Mouse (Mus musculus) spleen, postnatal 10 days (tissue): ENCODE measurements around the gene Gmppb.
"Not testable (repeated sequence)": the region's sequence is repeated elsewhere in the genome, so short reads cannot be mapped to it uniquely, and the experiment has no call there.

Experiments
- DNase-seq, 2 experiments: peaks; one replicate each; pipeline ENCODE4 v3.0.0; 2021 to 2022; ENCODE audit warnings: low spot score in 2 of 2

The Gmppb gene

DNA sequence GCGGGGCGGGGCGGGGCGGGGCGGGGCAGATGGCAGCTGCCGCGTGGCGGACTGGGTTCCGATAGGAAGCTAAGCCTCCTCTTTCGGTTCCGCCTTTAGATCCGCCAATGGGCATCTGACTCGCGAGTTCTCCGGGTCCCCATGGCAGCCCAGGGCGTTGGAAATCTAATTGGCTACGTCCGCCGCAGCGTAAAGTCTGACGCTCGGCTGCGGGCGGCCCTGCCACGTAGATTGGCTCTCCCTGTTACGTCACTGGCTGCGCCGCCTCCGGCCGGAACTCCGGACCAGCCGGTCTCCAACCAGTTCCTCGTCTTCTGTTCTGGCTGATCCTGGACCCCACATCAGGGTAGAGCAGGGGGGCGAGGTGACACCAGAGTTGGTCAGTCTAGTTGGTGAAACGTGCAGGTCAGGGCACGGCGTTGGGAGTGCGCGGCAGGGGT is at the start of gene Gmppb:
Gene Gmppb (plus strand): TSS at position 227 of the 440 bp plus-strand sequence.
- peak; percentile 89 to 97 for DNase-seq

DNA sequence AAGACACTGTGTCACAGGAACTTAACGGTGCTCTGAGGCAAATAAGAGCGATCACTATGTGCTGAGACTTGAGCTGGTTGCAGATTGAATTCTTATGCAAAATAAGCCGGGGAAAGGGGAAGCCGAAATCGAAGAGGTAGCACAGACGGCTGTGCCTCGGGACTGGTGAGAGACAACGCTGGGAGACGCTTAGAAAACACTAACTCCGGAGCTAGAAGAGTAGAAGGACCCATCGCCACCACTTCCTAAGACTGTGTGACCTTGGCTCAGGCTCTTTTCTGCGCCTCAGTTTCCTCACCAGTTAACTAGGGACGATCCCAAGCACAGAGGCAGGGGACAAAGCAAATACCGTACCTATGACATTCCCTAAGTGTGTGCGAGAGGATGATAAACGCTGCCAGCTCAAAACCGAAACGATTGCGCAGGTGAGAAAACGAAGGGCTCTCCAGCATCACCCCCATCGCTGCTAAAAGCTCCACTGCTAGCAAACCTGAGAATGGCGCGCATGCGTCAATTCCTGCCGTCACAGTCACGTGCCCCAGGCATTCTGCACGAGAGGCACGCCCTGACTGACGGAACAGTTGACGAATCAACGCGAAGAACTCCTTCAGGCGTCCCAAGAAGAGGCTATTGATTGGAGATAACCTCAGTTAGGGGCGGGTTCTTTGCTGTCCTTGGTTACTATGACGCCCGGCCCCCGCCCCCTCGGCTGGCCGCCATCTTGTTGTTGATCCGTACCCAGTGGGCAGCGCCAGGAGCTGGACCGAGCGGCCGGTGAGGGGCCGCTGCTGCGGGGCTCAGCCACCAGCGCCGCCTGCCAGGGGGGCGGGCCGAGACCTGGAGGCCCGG is 46.9 kb upstream of the Gmppb start, which contains the start of gene Ip6k1:
Gene Ip6k1 (plus strand): TSS at position 580 of the 849 bp plus-strand sequence.
- DNase-seq: peak; percentile 99 to 100

- peak in 1 of 2 experiments; percentile 66 for DNase-seq
Observed at GRCm38 (mm10) chr9:108002778-108003530, 46.1 kb upstream of the Gmppb start.

- DNase-seq: peak; percentile 50 to 58
Observed at GRCm38 (mm10) chr9:108003531-108003890, 45.5 kb upstream of the Gmppb start.

DNA sequence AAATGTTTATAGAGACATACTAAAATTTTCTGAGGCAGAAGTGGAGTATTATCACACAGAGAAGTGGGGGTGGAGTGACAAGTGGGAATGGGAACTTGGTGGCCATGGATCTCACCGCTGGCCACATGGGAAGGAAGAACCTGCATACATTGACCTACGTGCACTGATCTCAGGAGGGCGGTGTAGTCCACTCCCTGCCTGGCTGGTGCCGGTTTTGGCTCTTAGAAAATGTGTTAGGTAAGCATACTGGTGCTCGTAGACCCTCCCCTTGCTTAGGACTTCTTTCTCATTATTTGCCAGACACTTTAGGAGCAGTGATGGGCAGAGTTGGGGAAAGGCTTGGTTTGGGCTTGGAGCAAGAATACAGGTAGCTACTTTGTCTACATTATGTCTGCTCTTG is 41.0 kb upstream of the Gmppb start:
- no peak for DNase-seq

- DNase-seq: no peak
Observed at GRCm38 (mm10) chr9:108010385-108010784, 38.7 kb upstream of the Gmppb start.

GRCm38 (mm10) chr9:108013577-108013976 is 35.5 kb upstream of the Gmppb start:
- not testable (repeated sequence) for DNase-seq

DNA sequence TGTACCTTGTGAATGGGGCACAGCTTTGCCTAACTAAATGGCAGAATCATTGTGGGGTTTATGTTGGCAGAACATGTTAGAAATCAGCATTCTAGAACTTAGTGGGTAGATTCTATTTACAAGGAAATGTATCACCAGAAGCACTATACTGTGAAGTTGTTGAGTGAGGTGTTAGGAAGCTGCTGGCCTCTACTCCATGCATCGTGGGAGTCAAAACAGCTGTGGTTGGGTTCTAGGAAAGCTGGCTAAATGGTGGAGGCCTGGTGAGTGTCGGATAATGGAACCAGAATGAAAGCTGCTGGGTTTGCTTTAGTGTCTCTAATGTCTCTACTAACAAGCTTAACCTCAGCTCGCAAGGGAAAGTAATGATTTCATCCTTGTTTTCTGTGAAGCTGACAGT is 31.9 kb upstream of the Gmppb start:
- no peak for DNase-seq

GRCm38 (mm10) chr9:108020741-108021140 is 28.3 kb upstream of the Gmppb start:
- DNase-seq: no peak

- no peak for DNase-seq
Observed at GRCm38 (mm10) chr9:108023216-108023615, 25.8 kb upstream of the Gmppb start.

- DNase-seq: no peak
Observed at GRCm38 (mm10) chr9:108026584-108026983, 22.5 kb upstream of the Gmppb start.

- DNase-seq: no peak
Observed at GRCm38 (mm10) chr9:108027867-108028266, 21.2 kb upstream of the Gmppb start.

GRCm38 (mm10) chr9:108032126-108032525 is 16.9 kb upstream of the Gmppb start:
- no peak for DNase-seq

DNA sequence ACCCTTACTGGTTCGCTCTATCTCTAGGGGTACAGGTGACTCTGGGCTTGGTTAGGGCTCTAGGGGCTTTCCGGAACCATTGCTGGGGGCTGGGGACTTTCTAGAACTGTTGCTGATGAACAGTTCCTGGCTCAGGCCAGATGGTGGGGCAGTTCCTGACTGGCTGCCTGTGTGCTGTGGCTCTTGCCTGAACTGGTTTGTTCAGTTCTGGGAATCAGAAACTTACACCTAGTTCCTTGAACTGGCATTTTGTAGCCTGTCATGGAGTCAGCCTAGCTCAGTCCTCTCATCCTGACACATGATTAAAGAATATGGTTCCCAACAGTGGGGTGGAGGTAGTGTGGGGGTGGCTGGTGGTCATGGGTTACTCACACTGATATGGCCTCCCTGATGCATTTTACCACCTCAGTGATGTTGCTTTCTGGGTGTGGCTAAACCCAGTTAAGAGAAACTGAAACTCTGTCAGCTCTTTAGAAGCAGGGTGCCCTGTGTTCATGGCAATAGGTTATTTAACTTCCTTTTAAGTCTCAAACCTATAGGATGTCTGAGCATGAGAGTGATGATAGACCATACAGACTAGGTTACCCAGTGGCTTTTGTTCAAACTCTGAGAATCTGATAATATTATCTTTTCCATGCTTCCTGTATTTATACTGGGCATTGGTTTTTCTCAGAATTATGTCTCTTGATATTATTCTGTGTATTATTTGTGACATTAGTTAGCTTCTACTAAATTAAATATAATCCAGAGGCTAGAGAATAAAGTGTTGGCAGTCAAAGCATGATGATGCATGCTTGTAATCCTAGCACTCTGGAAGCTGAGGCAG is 13.5 kb upstream of the Gmppb start:
- peak in 1 of 2 experiments; percentile 22 for DNase-seq

DNA sequence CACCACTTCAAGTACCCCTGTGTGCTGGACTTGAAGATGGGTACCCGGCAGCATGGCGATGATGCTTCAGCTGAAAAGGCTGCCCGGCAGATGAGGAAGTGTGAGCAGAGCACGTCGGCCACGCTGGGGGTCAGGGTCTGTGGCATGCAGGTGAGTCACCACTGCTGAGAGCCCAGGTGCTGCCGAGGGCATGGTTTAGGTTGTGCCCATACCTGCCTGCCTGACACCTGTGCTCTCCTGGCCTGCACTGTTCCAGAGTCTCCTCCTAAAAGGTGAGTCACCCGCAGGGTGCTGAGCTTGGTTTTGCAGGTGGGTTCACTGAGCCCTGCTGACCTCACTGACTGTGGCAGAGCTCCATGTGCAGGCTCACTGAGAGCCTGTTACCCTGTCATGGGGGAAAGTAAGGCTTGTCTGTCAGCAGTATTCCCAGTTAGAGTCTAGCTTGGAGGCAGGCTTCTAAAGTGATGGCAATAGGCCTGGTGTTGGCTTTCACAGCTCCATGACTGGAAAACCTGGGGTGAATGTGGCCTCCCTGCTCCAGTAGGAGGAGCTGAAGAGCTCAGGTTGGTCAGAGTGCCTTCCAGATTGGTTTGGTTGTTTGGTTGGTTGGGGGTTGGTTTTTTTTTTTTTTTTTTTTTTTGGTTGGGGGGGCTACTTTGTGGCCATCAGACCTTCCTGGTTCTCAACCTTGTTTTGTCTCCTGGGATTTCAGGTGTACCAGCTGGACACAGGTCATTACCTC is 4.1 kb upstream of the Gmppb start:
- no peak for DNase-seq

DNA sequence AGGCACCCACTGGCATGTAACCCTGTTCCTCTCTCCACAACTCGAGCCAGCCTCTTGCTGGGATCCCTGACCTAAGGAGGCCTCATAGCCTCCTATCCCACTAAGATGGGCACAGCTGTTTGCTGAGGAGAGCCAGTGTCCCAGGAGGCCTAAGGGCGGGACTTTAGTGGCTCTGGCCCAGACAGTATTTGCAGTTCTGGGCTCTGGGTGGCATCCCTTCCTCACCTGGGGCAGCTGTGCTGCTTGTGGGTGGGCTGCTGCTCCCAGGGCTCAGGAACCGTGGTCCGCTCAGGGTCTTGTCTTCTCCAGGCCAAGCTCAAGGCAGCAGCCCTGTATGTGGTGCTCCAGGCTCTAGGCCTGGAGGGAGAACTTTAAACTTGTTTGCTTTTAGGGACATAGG is 2.5 kb upstream of the Gmppb start:
- no peak for DNase-seq

- DNase-seq: no peak
Observed at GRCm38 (mm10) chr9:108047601-108048565, 1.2 kb upstream of the Gmppb start.

GRCm38 (mm10) chr9:108048566-108048955 is 481 bp upstream of the Gmppb start:
- no peak for DNase-seq

- DNase-seq: peak in 1 of 2 experiments; percentile 22
Observed at GRCm38 (mm10) chr9:108049561-108050251, 664 bp downstream of the Gmppb start.
